Mouse (Mus musculus): ENCODE data around the gene Skp1a.

The Skp1a gene

GRCm38 (mm10) chr11:52253674-52254375 is 22.0 kb downstream of the Skp1a start:
- DNase-seq (ENCODE audit: low spot score in 2 of 2) = no peak

DNA sequence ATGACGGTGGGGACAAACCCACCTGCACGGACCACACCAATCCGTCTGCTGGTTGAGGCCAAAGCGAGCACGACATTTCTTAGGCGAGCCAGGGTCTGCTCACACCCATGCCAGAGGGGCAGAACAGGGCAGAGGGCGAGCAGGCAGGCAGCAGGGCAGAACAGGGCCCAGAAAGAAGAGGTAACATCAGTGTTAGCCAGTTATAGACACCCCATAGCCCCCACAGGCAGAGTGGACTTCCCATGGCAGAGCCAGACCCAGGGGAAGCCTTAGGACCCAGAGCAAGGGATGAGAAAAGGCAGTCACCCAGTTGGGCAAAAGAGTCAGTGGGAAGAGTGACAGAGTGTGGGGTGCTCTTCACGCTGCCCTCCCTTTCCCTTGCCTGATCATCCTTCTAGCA is 23.3 kb downstream of the Skp1a start:
- DNase-seq (ENCODE audit: low spot score in 2 of 2) = no peak

GRCm38 (mm10) chr11:52257376-52257775 is 25.6 kb downstream of the Skp1a start:
- no peak for DNase-seq (ENCODE audit: low spot score in 2 of 2)

DNA sequence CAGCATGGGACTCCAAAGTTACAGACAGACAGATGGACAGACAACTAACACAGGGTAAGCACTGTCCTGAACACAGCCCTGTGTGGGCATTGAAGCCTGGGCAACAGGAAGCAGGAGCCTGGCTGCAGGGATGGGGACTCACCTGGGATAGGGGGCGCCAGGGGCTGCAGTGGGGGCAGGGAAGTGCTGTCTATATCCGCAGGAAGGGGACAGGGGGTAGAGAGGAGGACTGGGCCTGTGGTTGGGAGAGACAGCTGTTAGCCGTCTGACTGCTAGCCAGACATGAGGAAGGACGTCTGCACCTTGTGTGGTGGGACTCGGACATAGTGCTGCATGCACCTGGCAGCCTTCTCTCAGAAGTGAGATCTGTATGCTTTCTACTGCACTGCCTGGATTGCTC is 26.9 kb downstream of the Skp1a start:
- no peak for DNase-seq (ENCODE audit: low spot score in 2 of 2)

GRCm38 (mm10) chr11:52260878-52261277 is 29.1 kb downstream of the Skp1a start:
- no peak for DNase-seq (ENCODE audit: low spot score in 2 of 2)

DNA sequence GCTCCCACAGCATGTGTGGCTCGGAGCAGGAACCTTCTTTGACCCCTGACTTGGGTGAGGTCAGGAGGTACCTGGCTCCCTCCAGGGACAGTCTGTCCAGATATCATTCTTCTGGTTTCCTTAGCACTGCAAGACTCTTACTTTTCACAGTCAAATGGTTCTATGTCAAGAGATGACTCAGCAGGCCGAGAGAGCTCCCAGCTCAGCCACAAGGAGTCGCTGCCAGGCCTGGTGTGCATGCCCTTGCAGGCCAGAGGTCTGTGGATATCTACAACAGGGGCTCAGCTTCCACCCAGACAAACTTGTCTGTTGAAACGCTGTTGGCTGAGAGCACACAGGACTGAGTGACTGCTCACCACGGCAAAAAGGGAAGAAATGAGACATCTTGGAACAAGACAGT is 30.1 kb downstream of the Skp1a start:
- peak; percentile 37 to 48 for DNase-seq (ENCODE audit: low spot score in 2 of 2)

DNA sequence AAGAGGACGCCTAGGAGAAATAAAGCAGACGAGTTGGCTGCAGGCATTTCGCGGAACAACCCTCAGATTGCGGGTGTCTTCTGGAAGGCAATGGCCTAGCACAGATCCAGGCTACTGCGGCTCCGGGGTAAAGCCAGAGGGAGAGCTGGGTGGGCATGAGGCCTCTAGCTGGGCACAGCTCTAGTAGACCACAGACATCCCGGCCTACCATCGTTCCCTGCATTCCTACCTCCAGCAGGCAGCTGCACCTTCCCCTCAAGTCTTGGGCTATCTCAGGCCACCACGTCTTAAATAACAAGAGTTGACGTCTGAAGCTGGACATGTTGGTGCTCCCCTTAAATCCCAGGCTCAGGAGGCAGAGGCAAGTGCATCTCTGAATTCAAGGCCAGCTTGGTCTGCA is 30.5 kb downstream of the Skp1a start:
- DNase-seq (ENCODE audit: low spot score in 2 of 2) = peak in 1 of 2 experiments; percentile 1

- peak in 1 of 2 experiments; percentile 2 for DNase-seq (ENCODE audit: low spot score in 2 of 2)
Measured at GRCm38 (mm10) chr11:52264871-52265270, 33.1 kb downstream of the Skp1a start.

GRCm38 (mm10) chr11:52265616-52266307 is 34.0 kb downstream of the Skp1a start:
- peak; percentile 45 to 58 for DNase-seq (ENCODE audit: low spot score in 2 of 2)

DNA sequence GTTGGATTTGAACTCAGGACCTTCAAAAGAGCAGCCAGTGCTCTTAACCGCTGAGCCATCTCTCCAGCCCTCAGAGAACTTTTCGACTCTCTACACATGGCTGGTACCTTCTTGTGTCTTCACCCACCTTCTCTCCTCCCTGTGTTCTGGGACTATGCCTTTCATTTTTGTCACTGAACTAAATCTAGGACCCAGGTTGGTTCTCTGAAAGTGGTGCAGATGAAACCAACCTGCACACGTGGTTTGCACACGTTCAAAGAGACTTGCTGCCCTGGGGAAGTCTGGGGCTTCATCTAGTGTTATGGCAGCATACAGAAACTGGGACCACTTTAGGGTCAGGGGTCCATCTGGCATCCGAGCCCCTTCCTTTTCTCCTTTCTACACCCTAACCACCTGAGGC is 35.5 kb downstream of the Skp1a start:
- DNase-seq (ENCODE audit: low spot score in 2 of 2) = no peak

- peak; percentile 60 to 71 for DNase-seq (ENCODE audit: low spot score in 2 of 2)
Measured at GRCm38 (mm10) chr11:52268104-52268835, 36.5 kb downstream of the Skp1a start.

GRCm38 (mm10) chr11:52269841-52270240 is 38.0 kb downstream of the Skp1a start:
- no peak for DNase-seq (ENCODE audit: low spot score in 2 of 2)

DNA sequence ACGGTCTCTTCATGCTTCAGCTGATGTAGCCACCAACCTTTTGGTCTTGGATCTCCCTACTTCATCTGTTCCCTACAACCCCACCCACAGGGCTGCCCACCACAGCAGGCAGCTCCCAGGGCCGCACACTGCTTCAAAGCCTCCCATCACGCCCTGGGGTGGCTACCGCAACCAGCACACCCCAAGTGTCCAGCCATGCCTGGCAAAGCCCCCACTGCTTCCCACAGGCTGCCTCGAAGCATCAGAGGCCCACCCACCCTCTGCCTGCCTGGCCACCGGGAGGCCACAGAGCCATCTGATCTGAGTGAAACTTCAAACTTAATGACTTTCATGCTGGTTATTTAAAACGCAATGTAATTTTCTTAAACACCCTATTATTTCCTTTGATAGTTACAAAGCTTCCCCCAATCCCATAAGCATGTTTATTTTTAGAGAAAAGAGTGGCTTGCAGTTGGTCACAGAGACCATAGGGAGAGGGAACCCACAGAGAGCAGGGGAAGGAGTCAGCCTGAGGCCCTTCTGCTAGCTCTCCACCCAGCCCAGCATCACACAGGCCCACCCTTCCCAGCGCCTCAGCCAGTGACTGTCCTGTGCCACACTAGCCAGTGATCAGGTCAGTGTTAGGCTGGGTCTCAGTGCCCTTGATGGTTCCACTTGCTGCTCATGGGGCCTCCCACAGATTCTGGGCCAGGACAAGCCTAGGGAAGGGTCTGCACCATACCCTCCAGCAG is 40.1 kb downstream of the Skp1a start:
- DNase-seq (ENCODE audit: low spot score in 2 of 2) = no peak

- DNase-seq (ENCODE audit: low spot score in 2 of 2) = no peak
Measured at GRCm38 (mm10) chr11:52272619-52273018, 40.8 kb downstream of the Skp1a start.

DNA sequence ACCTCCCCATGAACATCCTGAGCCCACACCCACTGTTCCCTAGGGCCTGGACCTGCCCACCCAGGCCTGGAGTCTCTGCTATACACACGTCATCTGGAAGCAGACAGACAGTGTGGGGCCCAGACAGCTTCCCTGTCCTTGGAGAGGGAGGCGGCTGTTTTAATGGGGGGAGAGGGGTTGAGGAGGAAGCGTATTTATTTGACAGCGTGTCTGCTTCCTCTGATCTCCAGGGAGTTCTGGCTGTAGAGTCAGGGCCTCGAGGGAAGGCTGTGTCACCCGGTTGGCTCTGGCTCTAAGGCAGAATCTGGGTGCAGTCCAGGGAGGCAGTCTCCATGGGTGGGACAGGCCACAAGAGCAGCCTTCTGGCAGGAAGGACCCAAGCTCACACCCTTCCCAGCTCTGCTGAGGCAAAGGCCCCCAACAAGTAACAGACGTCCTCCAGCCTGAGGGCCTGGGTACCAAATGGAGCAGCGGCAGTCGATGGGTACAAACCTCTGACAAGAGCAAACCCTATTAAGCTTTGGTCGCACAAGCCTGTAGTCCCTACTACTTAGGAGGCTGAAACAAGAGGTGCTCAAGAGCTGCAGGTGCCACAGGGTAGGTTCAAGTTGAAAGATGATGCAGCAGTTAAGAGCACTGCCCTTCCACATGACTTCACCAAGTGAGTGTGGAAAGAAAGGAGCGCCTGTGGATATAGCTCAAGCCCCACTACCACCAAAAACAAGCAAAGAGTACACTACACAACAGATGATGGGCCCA is 41.6 kb downstream of the Skp1a start:
- DNase-seq (ENCODE audit: low spot score in 2 of 2) = no peak

GRCm38 (mm10) chr11:52273942-52274330 is 42.1 kb downstream of the Skp1a start:
- DNase-seq (ENCODE audit: low spot score in 2 of 2) = no peak

DNA sequence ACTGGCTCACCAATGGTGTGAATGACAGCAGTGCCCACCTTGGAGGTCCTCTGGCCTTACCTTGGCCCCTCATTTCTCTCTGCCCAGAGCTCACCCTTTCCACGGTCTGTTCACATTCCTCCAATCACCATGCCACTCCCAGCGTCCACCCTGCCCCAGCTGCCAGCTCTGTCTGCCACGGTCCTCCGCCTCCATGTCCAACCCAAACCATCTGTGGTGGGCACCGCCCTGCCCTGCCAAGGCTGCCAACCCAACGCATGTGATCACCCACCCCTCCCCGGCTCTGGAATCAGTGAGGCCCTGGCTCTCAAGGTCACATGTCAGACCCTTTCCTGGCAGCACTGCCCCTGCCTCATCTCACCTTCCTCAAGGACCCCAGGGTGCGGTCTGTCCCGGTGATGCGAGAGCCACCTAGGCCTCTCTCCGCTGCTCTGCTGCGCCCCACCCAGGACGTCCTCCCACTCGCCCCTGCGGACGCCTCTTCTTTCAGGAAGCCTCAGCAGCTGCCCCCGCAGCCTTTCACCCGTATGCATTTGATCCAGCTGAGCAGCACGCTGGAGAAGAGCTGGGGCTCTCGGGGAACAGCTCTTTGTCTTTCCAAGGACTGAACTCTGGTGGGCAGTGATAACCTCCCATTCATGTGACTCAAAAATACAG is 42.8 kb downstream of the Skp1a start:
- DNase-seq (ENCODE audit: low spot score in 2 of 2) = peak in 1 of 2 experiments; percentile 49

DNA sequence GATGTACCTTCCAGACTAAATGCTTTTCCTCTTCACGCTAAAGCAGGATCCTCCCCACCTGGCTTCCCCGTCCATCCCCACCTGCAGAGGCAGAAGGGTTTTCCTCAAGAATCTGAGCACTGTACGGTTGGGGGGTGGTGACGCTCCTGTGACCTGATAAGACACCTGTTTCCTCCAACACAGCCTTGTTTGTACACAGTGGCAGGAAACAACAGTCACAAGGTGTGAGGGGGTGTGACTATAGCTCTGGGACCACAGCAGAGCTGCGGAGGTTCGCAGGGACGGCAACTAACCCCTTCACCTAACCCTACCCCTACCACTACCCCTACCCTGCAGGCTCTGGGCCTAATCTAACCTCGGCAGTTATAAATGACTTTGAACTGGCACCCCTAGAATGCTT is 43.6 kb downstream of the Skp1a start:
- DNase-seq (ENCODE audit: low spot score in 2 of 2) = no peak

GRCm38 (mm10) chr11:52275774-52276555 is 44.2 kb downstream of the Skp1a start:
- no peak for DNase-seq (ENCODE audit: low spot score in 2 of 2)

DNA sequence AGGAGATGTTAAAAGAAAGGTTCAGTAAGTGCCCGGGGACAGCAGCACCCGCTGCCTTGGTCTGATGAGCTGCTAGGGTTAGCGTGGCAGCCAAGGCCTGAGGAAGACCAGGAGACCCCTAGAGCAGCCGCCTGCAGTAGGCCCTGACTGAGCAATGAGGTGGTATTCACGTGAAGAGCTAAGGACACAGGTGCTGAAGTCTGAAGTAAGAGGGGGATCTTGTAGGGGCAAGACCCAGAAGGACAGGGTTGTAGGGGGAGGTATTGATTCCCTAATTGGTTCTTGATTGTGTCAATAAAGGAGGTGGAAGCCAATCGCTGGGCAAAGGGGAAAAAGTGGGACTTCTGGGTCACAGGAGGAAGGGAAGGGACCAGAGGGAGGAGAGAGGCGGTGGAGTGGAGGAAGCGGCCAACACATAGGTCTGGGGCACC is 45.2 kb downstream of the Skp1a start:
- DNase-seq (ENCODE audit: low spot score in 2 of 2) = no peak
